Mouse (Mus musculus): ENCODE measurements around the gene Pnp2.
"Not testable (repeated sequence)": the region's sequence is repeated elsewhere in the genome, so short reads cannot be mapped to it uniquely, and the experiment has no call there.

Pnp2 gene

DNA sequence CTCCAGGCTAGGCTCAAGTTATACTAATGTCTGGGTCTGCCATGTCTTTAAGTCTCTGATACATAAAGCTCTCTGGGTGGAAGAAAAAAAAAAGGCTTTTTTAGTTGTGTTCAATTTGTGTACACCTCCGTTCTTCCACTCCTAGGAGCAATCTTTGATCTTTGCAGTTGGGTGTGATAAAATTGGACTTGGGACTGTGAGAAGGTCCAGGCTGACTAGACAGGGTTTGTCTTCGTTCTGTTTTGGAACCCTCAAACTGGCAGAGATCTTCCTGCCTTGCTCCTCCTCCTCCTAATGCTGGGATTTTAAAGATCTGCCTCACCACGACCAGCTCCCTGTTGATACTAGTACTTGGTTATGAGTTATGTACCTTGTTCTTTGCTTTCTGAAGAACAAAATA, 1.4 kb downstream of the Pnp2 start:
- not testable (repeated sequence) for DNase-seq (ENCODE audit: low spot score)

DNA sequence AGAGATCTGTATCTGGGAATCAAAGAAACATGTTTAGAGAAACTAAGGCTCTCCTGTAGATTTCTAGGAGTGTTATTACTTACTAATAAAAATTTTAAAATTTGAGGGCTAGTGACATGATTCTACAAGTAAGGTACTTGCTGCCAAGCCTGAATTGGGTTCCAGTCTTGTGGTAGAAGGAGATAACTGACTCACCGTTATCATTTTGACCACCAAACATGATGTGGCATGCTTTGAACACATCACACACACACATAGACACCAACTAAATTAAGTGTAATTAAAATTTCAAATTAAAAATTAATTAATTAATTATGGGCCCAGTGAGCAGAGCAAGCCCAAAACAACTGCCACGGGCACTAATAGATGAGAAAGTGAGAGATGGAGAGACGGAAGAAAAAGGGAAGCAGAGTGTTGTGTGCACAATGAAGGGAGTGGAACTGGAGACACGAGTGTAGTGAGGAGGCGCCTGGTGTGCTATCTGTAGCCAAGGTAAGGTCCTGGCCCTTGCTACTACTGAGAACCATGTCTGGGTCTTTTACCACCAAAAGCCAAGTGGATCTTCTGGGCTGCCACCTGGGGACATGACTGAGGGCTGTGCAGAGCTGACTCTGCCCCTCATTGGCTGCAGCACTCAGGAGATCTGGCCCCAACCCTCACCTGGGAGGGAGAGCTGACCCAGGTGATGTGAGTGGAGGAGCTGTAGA, 2.6 kb downstream of the Pnp2 start:
- DNase-seq (ENCODE audit: low spot score): not testable (repeated sequence)

DNA sequence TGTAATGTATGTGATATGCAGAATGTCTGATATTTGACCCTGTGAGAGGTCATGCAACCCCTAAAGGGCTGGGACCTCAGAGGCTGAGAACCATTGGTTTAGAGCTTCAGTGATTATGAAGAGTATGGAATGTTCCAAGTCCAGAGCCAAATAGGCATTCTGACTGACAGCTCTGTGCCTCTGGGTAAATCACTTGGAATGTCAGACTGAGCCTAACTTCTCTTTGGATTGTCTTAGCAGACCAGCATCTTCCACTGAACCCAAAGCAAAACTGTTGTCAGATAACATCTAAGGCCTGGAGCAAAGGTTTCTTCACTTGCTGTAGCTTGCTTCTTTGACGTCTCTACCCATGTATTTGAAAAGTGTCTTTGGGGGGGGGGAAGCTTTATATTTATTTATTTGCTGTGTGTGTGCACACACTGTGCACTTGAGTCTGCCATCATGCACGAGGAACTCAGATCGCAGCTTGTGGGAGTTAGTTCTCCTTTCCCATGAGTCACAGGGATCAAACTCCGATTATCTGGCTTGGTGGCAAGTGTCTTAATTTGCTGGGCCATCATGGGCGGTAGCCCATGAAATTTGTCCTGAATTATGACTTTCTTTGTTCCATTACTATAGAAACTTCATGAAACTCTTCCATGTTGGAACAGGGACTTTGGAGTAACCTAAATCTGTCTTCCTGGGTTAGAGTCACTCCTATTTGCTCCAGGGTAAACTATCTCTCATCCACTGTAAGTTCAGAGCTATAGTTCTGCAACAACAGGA, 12.6 kb downstream of the Pnp2 start:
- DNase-seq (ENCODE audit: low spot score): no peak

DNA sequence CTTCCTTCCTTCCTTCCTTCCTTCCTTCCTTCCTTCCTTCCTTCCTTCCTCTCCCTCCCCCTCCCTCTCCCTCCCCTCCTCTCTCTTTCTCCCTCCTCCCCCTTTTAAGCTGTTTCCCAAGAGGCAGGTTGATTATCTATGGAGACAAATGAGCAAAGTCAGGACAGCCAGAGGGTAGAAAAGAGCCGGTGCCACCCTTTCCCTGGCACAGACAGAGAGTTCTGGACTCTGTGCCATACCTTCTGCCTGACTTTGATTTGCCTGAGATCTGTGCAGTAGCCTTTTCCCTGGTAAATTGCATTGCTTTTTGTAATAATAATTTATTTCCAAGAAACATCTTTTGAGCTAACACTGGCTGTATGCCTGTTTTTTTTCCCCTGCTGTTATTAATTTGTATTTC, 13.2 kb downstream of the Pnp2 start:
- no peak for DNase-seq (ENCODE audit: low spot score)

- no peak for DNase-seq (ENCODE audit: low spot score)
Observed at GRCm38 (mm10) chr14:50969558-50970544, 14.1 kb downstream of the Pnp2 start.

GRCm38 (mm10) chr14:50970822-50971221, 15.0 kb downstream of the Pnp2 start:
- DNase-seq (ENCODE audit: low spot score): no peak

DNA sequence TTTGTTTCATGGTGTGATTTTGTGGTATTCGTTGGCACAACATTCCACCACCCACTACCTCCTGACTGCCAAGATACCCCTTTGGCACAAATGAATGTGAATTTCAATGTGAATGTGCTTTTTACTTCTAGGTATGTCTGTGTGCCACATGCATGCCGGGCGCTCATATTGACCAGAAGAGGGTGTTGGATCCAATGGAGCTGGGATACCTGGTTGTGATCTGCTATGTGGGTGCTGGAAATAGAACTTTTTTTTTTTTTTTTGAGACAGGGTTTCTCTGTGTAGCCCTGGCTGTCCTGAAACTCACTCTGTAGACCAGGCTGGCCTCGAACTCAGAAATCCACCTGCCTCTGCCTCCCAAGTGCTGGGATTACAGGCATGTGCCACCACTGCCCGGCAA, 17.3 kb downstream of the Pnp2 start:
- not testable (repeated sequence) for DNase-seq (ENCODE audit: low spot score)

- DNase-seq (ENCODE audit: low spot score): no peak
Observed at GRCm38 (mm10) chr14:50973700-50974099, 17.9 kb downstream of the Pnp2 start.

- DNase-seq (ENCODE audit: low spot score): no peak
Observed at GRCm38 (mm10) chr14:50975001-50975400, 19.2 kb downstream of the Pnp2 start.

GRCm38 (mm10) chr14:50976674-50977073, 20.9 kb downstream of the Pnp2 start:
- DNase-seq (ENCODE audit: low spot score): no peak

GRCm38 (mm10) chr14:50978451-50978850, 22.7 kb downstream of the Pnp2 start:
- DNase-seq (ENCODE audit: low spot score): not testable (repeated sequence)

DNA sequence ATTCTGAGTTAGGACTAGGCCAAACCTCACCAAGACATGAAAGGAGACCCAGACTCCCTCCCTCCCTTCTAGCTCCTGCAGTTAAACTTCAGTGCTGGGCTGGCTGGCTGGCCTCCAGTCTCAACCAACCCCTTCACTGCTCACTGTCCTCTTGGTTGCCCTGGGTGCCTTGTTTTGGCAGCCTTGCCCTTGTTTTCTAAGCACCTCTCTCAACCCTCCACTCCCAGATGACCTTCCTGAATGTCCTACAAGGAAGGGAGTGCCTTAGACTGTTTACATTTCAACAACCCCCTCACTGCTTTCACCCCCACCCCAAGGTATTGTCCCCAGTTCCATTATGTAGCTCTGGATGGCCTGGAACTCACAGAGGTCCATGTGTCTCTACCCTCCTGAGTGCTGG, 23.8 kb downstream of the Pnp2 start:
- no peak for DNase-seq (ENCODE audit: low spot score)

DNA sequence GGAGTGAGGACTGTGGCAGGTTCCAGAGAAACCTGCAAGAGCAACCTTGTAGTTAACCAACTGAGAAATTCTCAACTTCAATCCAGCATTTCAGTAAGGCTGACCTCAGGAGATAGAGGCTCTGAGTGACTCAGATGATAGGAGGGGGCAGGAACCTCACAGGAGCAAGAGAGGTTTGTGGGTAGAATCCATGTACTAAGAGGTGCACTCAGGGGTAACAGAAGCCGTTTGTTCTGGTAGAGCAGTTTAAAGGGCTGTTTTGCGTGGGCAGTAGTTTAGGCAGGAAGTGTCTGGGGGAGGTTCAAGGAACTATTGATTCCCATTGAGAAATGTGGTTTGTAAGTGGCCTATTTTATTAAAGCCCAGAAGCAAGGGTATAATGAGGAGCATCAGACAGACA, 25.4 kb downstream of the Pnp2 start:
- DNase-seq (ENCODE audit: low spot score): no peak

DNA sequence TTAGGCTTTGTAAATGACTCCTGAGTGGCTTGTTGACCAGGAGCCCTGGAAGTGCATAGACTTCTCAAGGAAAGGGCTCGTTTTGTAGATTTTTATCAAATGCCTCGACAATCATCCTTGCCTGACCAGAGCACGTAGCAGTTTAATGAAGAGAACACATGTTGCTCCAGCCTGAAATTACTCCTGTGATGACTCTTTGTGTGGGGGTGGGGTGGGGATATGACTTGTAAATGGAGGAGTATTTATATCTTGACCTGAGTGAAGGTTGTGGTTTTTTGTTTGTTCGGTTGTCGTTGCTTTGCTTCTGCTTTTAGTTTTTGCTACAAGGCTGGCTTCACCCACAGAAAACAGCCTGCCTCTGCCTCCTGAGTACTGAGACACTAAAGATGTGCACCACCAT, 26.0 kb downstream of the Pnp2 start:
- no peak for DNase-seq (ENCODE audit: low spot score)

DNA sequence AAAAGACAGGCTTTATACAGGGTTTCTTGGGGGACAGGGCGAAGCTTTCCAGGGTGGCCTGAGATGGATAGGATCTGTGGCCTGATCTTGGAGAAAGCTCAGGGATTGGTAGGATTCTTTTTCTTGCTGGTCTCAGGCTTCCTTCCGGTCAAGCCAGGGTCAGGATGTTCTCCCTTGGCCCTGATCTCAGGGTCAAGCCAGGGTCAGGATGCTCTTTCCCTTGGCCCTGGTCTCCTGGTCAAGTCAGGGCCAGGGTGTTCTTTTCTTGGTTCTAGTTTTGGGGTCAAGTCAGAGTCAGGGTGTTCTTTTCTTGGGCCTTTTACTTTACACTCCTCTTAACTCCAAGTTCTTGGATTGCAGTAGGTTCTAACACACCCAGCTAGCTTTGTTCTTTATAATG, 31.9 kb downstream of the Pnp2 start:
- DNase-seq (ENCODE audit: low spot score): no peak

GRCm38 (mm10) chr14:50991037-50991436, 35.2 kb downstream of the Pnp2 start:
- DNase-seq (ENCODE audit: low spot score): no peak

DNA sequence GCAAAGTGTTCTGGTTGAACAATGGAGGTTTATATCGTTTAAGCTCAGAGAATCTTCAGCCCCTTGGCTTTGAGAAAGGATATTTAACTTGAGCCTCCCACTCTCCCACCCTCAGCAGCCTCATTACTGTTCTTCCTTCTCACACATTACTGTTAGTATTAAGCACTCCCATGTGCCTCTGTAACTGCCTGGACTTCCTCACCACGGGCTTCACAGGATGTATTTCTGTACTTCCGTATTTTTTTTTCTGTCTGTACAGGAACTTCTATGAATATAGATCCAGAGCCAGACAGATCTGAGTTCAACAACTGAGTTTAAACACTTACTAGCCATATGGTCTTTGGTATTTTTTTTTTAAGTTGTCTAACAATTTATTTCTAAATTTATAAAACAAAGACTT, 41.3 kb downstream of the Pnp2 start:
- no peak for DNase-seq (ENCODE audit: low spot score)

GRCm38 (mm10) chr14:50997999-50998666, 42.3 kb downstream of the Pnp2 start:
- no peak for DNase-seq (ENCODE audit: low spot score)

DNA sequence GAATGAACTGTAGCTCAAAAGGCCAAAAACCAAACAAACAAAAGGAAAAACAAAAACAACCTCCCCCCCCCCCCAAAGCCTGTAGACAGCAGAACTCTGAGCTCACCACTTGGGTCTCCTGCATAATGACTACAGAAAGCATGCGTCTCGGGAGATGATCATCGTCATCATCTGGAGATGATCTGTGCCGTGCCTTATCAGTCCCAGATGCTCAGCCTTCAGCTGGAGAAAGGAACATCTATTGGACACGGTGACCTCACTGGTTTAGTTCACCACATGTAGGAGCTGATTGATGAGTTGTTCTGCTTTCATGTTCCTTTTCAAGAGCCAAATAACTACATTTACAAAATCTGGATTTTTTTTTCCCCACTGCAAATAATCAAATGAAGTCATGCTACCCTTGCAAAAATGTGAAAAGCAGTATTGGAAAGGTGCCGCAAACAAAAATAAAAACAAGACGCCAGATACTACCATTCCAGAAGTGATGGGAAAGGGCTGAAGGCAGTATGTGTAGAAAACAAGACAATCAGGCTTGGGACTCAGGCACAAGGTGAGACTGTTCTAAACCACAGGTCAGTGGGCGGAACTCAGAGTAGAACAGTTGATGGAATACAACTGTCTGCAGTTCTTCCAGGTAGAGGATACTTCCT, 51.5 kb downstream of the Pnp2 start, which contains the start of gene Rnase10:
TSS of gene Rnase10 (plus strand) at position 600 of the 650 bp plus-strand sequence.
- DNase-seq (ENCODE audit: low spot score): no peak

DNA sequence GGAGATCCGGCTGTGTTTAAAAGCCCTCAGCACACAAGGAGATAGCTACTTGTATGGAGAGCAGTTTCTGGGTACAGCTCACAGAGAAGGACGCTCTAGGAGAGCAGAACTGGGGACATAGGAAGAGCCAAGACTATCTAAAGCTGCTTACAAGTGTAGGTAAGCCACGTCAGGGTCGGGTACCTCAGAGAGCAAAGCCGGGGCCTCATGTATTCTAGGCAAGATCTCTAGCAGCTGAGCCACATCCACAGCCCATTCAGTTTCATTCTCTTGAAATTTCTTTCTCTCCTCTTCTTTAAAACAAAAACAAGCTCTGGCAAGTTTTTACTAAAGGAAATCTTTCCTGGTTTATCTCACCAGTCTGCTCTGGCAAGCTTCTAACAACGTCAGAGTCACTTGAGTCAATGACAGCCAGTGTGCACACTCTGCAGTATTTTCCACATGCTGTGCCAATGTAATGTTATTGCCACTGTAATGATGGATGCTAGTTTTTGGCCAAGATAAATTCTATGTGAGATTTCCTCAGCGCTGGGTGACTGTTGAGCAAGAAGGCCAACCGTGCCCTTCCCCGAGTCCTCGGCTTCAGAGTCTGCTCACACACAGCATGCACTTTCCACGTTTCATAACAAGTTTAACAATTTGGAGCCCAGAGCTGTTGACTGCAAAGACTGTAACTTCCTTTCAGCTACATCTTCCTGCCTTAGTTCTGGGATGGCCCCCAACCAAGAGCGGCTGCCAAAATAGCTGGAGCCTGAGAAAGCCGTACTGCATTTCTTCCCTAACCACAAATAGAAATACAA, 52.3 kb downstream of the Pnp2 start:
- DNase-seq (ENCODE audit: low spot score): no peak

Data from spleen, adult 12 weeks (tissue).